Mouse (Mus musculus): Measurements from ENCODE around the gene Med13l. TPM values are rescaled to one million over a fixed set of nuclear protein-coding genes. Genes with fewer than 3 reads are reported as not detected.
A peak's percentile ranks its signal among the peaks of the same experiment; 100 is the strongest.

Gene Med13l
- polyA plus RNA-seq, 1 experiment from 2014 or later: 9.3 TPM

DNA sequence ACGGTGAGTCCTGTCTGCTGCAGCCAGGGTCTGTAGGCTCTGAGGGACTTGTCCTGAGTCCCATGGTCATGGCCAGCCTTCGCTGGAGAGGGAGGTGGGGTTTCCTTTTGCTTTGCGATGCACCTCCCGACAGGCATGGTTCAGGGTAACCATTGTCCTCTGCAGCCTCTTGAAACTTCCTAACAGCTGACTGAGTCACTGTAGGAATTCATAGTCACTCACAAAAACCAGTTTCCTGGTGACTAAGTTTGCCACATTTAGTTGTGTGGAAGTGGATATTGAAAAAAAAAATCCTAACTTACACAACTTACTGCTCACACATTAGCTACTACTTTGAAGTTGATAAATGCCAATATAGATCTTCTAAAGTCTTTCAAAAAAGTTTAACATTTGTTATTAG lies 77.5 kb downstream of the Med13l start:
- Histone ChIP-seq H3K27me3 (no peaks in the 10 kb centered on the region), H3K4me1 (peaks cover 47% of the 10 kb centered on the region), H3K27ac (no peak overlapping the region), H3K36me3 (no peaks in the 10 kb centered on the region), H3K4me2 (no peak overlapping the region), H3K9ac (no peak overlapping the region), H3K9me3 (no peaks in the 10 kb centered on the region), H3K4me3 (no peak overlapping the region)
- WGBS: 54% methylated on average over 4 of the region's 4 CpGs
- no peak for ATAC-seq (ENCODE audit: borderline replicate concordance, extremely low read depth, low FRiP score, low TSS enrichment)

DNA sequence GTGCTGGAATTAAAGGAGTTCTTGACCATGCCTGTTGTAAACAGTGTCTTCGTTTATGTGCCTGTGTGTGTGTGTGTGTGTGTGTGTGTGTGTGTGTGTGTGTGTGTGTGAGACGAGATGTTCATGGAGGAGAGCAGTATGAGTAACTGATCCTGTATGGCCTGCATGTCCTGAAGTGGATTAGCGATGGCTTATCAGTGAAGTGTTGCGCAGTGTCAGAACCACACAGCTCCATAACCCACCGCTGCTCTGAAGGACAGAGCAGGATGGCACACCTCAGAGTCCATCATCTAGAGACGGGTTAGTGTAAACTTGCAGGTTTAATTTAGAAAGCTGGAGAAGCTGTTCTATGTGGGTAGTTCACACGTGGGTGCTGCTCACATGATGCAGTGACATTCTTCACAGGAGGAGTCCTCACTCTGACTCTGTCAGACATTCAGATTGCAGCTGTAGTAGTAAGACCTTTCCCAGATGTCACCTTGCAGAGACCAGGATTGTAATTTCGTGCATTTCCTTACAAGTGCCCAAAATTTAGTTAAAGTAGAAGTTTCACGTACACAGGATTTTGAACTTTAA lies 78.1 kb downstream of the Med13l start:
- peaks cover 47% of the 10 kb centered on the region for H3K4me1 ChIP-seq

GRCm38 (mm10) chr5:118639117-118639707 lies 78.7 kb downstream of the Med13l start:
- Histone ChIP-seq H3K4me3 (no peak overlapping the region), H3K4me2 (no peak overlapping the region), H3K9me3 (no peaks in the 10 kb centered on the region), H3K36me3 (no peaks in the 10 kb centered on the region), H3K27ac (no peak overlapping the region), H3K4me1 (peaks cover 51% of the 10 kb centered on the region), H3K27me3 (no peaks in the 10 kb centered on the region), H3K9ac (no peak overlapping the region)
- ATAC-seq (ENCODE audit: borderline replicate concordance, extremely low read depth, low FRiP score, low TSS enrichment): no peak
- 44% methylated on average over 5 of the region's 5 CpGs for WGBS

More for the DNA sequence above, 78.1 kb downstream of the Med13l start:
- WGBS: 60% methylated on average over 9 of the region's 9 CpGs
- Histone ChIP-seq H3K4me3 (no peak overlapping the region), H3K4me2 (no peak overlapping the region), H3K27ac (no peak overlapping the region), H3K36me3 (no peaks in the 10 kb centered on the region), H3K9ac (no peak overlapping the region), H3K27me3 (no peaks in the 10 kb centered on the region), H3K9me3 (no peaks in the 10 kb centered on the region)
- ATAC-seq (ENCODE audit: borderline replicate concordance, extremely low read depth, low FRiP score, low TSS enrichment): no peak

DNA sequence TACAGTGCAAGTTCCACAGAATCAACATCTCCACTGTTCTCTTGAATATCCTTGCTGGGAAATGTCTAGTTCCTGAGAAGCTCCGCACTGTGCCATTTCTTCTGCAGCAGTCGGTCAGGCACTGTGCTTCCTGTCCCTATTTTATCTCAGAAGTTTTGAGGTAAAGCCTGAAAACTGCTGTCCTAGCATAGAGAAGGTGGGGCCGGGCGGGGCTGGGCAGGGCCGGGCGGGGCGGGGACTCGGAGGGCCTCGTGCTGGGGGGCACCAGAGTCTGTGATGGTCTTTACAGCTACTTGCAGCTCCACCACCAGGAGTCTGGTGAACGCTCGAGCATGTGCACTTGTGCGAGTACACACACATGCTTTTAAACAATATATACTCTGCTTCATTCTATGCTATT lies 83.6 kb downstream of the Med13l start:
- no peaks in the 10 kb centered on the region for H3K27me3 ChIP-seq
- 77% methylated on average over 12 of the region's 12 CpGs for WGBS
- ATAC-seq (ENCODE audit: borderline replicate concordance, extremely low read depth, low FRiP score, low TSS enrichment): no peak
- no peak overlapping the region for H3K4me2 ChIP-seq
- H3K4me1 ChIP-seq: peaks cover 43% of the 10 kb centered on the region
- no peak overlapping the region for H3K9ac ChIP-seq
- H3K9me3 ChIP-seq: no peaks in the 10 kb centered on the region
- H3K4me3 ChIP-seq: no peak overlapping the region
- no peaks in the 10 kb centered on the region for H3K36me3 ChIP-seq
- no peak overlapping the region for H3K27ac ChIP-seq

DNA sequence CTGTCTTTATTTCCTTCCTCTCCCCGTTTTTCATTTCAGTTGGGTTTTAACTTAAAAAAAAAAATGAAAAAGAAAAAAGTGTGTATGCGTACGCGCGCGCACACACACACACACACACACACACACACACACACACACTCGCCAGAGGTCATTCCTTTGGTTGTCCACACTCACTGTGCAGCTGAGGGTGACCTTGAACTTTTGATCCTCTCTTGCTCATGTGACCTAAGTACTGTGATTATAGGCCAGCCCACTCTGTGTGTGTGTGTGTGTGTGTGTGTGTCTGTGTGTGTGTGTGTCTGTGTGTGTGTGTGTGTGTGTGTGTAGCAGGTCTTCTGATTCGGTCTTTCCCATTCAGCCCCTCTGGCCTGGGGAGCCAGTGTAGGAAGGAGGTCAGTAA lies 84.0 kb downstream of the Med13l start:
- Histone ChIP-seq H3K4me1 (peaks cover 39% of the 10 kb centered on the region), H3K9ac (no peak overlapping the region), H3K9me3 (no peaks in the 10 kb centered on the region), H3K4me3 (no peak overlapping the region), H3K27me3 (no peaks in the 10 kb centered on the region), H3K27ac (no peak overlapping the region), H3K4me2 (no peak overlapping the region), H3K36me3 (no peaks in the 10 kb centered on the region)
- no peak for ATAC-seq (ENCODE audit: borderline replicate concordance, extremely low read depth, low FRiP score, low TSS enrichment)
- 86% methylated on average over 8 of the region's 8 CpGs for WGBS

- Histone ChIP-seq H3K4me1 (peaks cover 40% of the 10 kb centered on the region), H3K4me3 (no peak overlapping the region), H3K27me3 (no peaks in the 10 kb centered on the region), H3K4me2 (no peak overlapping the region), H3K27ac (no peak overlapping the region), H3K9ac (no peak overlapping the region), H3K9me3 (no peaks in the 10 kb centered on the region), H3K36me3 (no peaks in the 10 kb centered on the region)
- WGBS: 61% methylated on average over 10 of the region's 10 CpGs
- ATAC-seq (ENCODE audit: borderline replicate concordance, extremely low read depth, low FRiP score, low TSS enrichment): peak; percentile 41; the same call in 1 of the 2 replicates
Observed at GRCm38 (mm10) chr5:118645196-118645805, 84.8 kb downstream of the Med13l start.

- Histone ChIP-seq H3K27ac (no peak overlapping the region), H3K27me3 (no peaks in the 10 kb centered on the region), H3K4me2 (no peak overlapping the region), H3K9me3 (no peaks in the 10 kb centered on the region), H3K4me3 (no peak overlapping the region), H3K9ac (no peak overlapping the region), H3K4me1 (peaks cover 38% of the 10 kb centered on the region), H3K36me3 (no peaks in the 10 kb centered on the region)
- no peak for ATAC-seq (ENCODE audit: borderline replicate concordance, extremely low read depth, low FRiP score, low TSS enrichment)
- WGBS: 54% methylated on average over 5 of the region's 5 CpGs
Observed at GRCm38 (mm10) chr5:118646897-118647296, 86.4 kb downstream of the Med13l start.

GRCm38 (mm10) chr5:118647384-118647783 lies 86.9 kb downstream of the Med13l start:
- H3K27me3 ChIP-seq: no peaks in the 10 kb centered on the region
- no peak overlapping the region for H3K4me3 ChIP-seq
- no peaks in the 10 kb centered on the region for H3K36me3 ChIP-seq
- no peak overlapping the region for H3K9ac ChIP-seq
- WGBS: 71% methylated on average over 6 of the region's 6 CpGs
- no peak overlapping the region for H3K4me2 ChIP-seq
- no peak overlapping the region for H3K27ac ChIP-seq
- ATAC-seq (ENCODE audit: borderline replicate concordance, extremely low read depth, low FRiP score, low TSS enrichment): no peak
- H3K4me1 ChIP-seq: peaks cover 38% of the 10 kb centered on the region
- no peaks in the 10 kb centered on the region for H3K9me3 ChIP-seq

- no peaks in the 10 kb centered on the region for H3K27me3 ChIP-seq
- H3K4me1 ChIP-seq: peaks cover 42% of the 10 kb centered on the region
- no peaks in the 10 kb centered on the region for H3K36me3 ChIP-seq
- no peak overlapping the region for H3K4me3 ChIP-seq
- H3K4me2 ChIP-seq: no peak overlapping the region
- no peak for ATAC-seq (ENCODE audit: borderline replicate concordance, extremely low read depth, low FRiP score, low TSS enrichment)
- H3K9ac ChIP-seq: no peak overlapping the region
- H3K27ac ChIP-seq: 0 out of 2 replicates have a peak overlapping the region, but pooled peaks have one; percentile 13
- WGBS: 78% methylated on average over 10 of the region's 10 CpGs
- H3K9me3 ChIP-seq: no peaks in the 10 kb centered on the region
Observed at GRCm38 (mm10) chr5:118649215-118650006, 88.9 kb downstream of the Med13l start.

DNA sequence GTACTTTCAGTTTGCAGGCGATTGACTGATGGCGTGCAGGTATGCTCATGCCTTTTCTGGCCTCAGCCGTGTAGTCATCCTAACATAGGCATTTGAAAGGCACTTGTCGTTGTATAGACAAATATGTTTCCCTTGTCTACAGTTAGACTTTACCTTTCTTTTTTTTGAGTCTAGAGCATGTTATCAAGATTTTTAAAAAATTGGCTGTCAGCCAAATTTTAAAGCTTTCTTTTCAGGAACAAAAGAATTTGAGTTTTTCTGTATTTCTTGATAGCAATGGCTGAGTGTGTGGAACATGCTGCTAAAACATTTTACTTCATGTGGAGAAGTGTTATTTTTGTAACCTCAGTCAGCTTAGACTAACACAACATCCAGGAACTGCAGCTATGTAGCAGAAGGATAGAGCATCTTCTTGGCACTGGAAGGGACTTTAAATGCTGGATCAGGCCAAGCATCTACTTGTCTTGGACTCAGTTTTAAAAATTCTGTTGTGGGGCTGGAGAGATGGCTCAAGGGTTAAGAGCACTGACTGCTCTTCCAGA lies 89.6 kb downstream of the Med13l start:
- Histone ChIP-seq H3K36me3 (no peaks in the 10 kb centered on the region), H3K4me2 (no peak overlapping the region), H3K9me3 (no peaks in the 10 kb centered on the region), H3K27ac (0 out of 2 replicates have a peak overlapping the region, but pooled peaks have one; percentile 13), H3K27me3 (no peaks in the 10 kb centered on the region), H3K9ac (no peak overlapping the region), H3K4me1 (peaks cover 48% of the 10 kb centered on the region), H3K4me3 (no peak overlapping the region)
- WGBS: 49% methylated on average over 4 of the region's 4 CpGs
- ATAC-seq (ENCODE audit: borderline replicate concordance, extremely low read depth, low FRiP score, low TSS enrichment): no peak

GRCm38 (mm10) chr5:118650746-118651145 lies 90.3 kb downstream of the Med13l start:
- Histone ChIP-seq H3K4me1 (peaks cover 54% of the 10 kb centered on the region), H3K4me3 (no peak overlapping the region), H3K4me2 (no peak overlapping the region), H3K27ac (no peak overlapping the region), H3K9me3 (no peaks in the 10 kb centered on the region), H3K9ac (no peak overlapping the region), H3K36me3 (no peaks in the 10 kb centered on the region), H3K27me3 (no peaks in the 10 kb centered on the region)
- ATAC-seq (ENCODE audit: borderline replicate concordance, extremely low read depth, low FRiP score, low TSS enrichment): no peak
- 36% methylated on average over 7 of the region's 7 CpGs for WGBS

Measured in lung, embryonic 15.5 days (tissue).